In genomic region chr7:89326761-89327160, GRCm38 (mm10) we compare ENCODE assay signal across 21 mouse cellular contexts.
DNase-seq lines count a peak whose midpoint lies in the region; ATAC-seq and TF ChIP-seq lines count a peak whose summit lies in the region.
"Had no signal": no experiment of that assay in that cellular context is flagged by ENCODE, and none has a peak within 500 bp of the region (broad histone marks: within the 10 kb centered on the region; RNA-seq: fewer than 3 reads in every experiment).

No protein-coding gene starts in this region.

- no peak for TF ChIP-seq POLR2A in liver, adult 2 months (IDR thresholded peaks at IDR 0.05; ENCODE audit: extremely low read depth, insufficient read depth, low read length)

- H3K79me2 ChIP-seq in liver, adult 2 months (ENCODE audit: control insufficient read depth, insufficient read depth, low read length): peaks cover 31% of the 10 kb centered on the region

- 11% methylated on average over 4 of the region's 4 CpGs for WGBS in liver, adult 2 months
- 39% methylated on average over 4 of the region's 4 CpGs for WGBS in liver, embryonic 11.5 days

- H3K4me3 ChIP-seq in gastrocnemius, adult 2 months: no peak overlapping the region
- H3K4me3 ChIP-seq in liver, adult 2 months (ENCODE audit: insufficient read depth, low read depth, low read length): no peak overlapping the region
- H3K4me3 ChIP-seq in liver, embryonic 11.5 days (ENCODE audit: low read depth, low read length): no peak overlapping the region
- H3K4me3 ChIP-seq in layer of hippocampus, adult 2 months: no peak overlapping the region
- H3K4me3 ChIP-seq: forebrain, embryonic 10.5 days; heart, embryonic 15.5 days; hindbrain, embryonic 10.5 days; limb, embryonic 15.5 days; neural tube, embryonic 13.5 days had no signal

- no peak overlapping the region for H3K4me2 ChIP-seq in liver, embryonic 11.5 days
- H3K4me2 ChIP-seq: heart, embryonic 15.5 days; limb, embryonic 15.5 days; midbrain, embryonic 11.5 days; neural tube, embryonic 13.5 days had no signal

- intact Hi-C loops in gastrocnemius, adult 2 months (cut with DNase I): no loop called here
- intact Hi-C loops in left cerebral cortex, postnatal 14 days (cut with DNase I): no loop called here

- ATAC-seq in liver, embryonic 11.5 days (replicated peaks; ENCODE audit: low FRiP score): peak; percentile 63
- 0 out of 2 replicates have a peak, but pooled peaks have one; percentile 27 for ATAC-seq in megakaryocyte progenitor cell, adult 5-6 weeks (replicated peaks; ENCODE audit: poor library complexity)
- ATAC-seq: hindbrain, postnatal 0 days had no signal

- no peaks in the 10 kb centered on the region for H3K9me3 ChIP-seq in liver, embryonic 11.5 days (ENCODE audit: control insufficient read depth, low read length)
- H3K9me3 ChIP-seq: heart, embryonic 15.5 days; hindbrain, embryonic 10.5 days; limb, embryonic 15.5 days; neural tube, embryonic 13.5 days had no signal

- H3K9ac ChIP-seq in liver, adult 2 months (ENCODE audit: low read depth, low read length): no peak overlapping the region
- H3K9ac ChIP-seq in liver, embryonic 11.5 days (ENCODE audit: low read depth, low read length): no peak overlapping the region
- H3K9ac ChIP-seq: heart, embryonic 15.5 days; limb, embryonic 15.5 days; neural tube, embryonic 13.5 days had no signal

- peaks cover 20% of the 10 kb centered on the region for H3K4me1 ChIP-seq in liver, adult 2 months (ENCODE audit: control insufficient read depth, insufficient read depth, low read length)
- peaks cover 6% of the 10 kb centered on the region for H3K4me1 ChIP-seq in liver, embryonic 11.5 days (replicated peaks; ENCODE audit: control insufficient read depth, insufficient read depth, low read length)
- H3K4me1 ChIP-seq: forebrain, embryonic 10.5 days; hindbrain, embryonic 10.5 days; neural tube, embryonic 13.5 days had no signal

- TF ChIP-seq CTCF in gastrocnemius, adult 2 months (IDR thresholded peaks at IDR 0.05): no peak
- no peak for TF ChIP-seq CTCF in liver, adult 2 months (IDR thresholded peaks at IDR 0.05; ENCODE audit: low read depth, low read length)
- TF ChIP-seq CTCF in layer of hippocampus, adult 2 months (conservative IDR thresholded peaks at IDR 0.05): no peak

- no peaks in the 10 kb centered on the region for H3K36me3 ChIP-seq in liver, adult 2 months (ENCODE audit: control insufficient read depth, insufficient read depth, low read length)
- H3K36me3 ChIP-seq in liver, embryonic 11.5 days (ENCODE audit: control insufficient read depth, insufficient read depth, low read length): no peaks in the 10 kb centered on the region; the same call in 1 of the 2 replicates
- H3K36me3 ChIP-seq: heart, embryonic 15.5 days; neural tube, embryonic 13.5 days had no signal

- no peak for DNase-seq in gastrocnemius, adult 2 months
- no peak for DNase-seq in gastrocnemius, postnatal 25 days
- peak; percentile 94 for DNase-seq in liver, adult 2 months (ENCODE audit: extremely low read depth, low read depth, low spot score)
- DNase-seq in liver: no peak
- no peak for DNase-seq in liver, embryonic 11.5 days (ENCODE audit: low spot score)
- DNase-seq in layer of hippocampus, adult 2 months (ENCODE audit: low spot score in 2 of 2): no peak
- DNase-seq in left cerebral cortex, postnatal 14 days (ENCODE audit: low spot score in 2 of 2): no peak
- DNase-seq: cerebellum, adult 11 months; cerebellum, postnatal 14 days; layer of hippocampus, postnatal 36 days; right cerebral cortex, adult 18-20 months; thymus, postnatal 25 days had no signal

- peak overlapping the region; percentile 24; the same call in 1 of the 2 replicates for H3K27ac ChIP-seq in gastrocnemius, adult 2 months
- no peak overlapping the region for H3K27ac ChIP-seq in liver, adult 2 months (replicated peaks; ENCODE audit: insufficient read depth, low read depth, low read length)
- H3K27ac ChIP-seq in liver, embryonic 11.5 days (ENCODE audit: low read depth, low read length): no peak overlapping the region
- no peak overlapping the region for H3K27ac ChIP-seq in layer of hippocampus, adult 2 months
- H3K27ac ChIP-seq: forebrain, embryonic 10.5 days; heart, embryonic 15.5 days; hindbrain, embryonic 10.5 days; hindbrain, postnatal 0 days; limb, embryonic 15.5 days; neural tube, embryonic 13.5 days had no signal

- H3K27me3 ChIP-seq in liver, adult 2 months (ENCODE audit: control insufficient read depth, insufficient read depth, low read length): no peaks in the 10 kb centered on the region
- no peaks in the 10 kb centered on the region for H3K27me3 ChIP-seq in liver, embryonic 11.5 days (replicated peaks; ENCODE audit: control insufficient read depth, insufficient read depth, low read length)
- H3K27me3 ChIP-seq: CH12.LX; heart, embryonic 15.5 days; limb, embryonic 15.5 days; neural tube, embryonic 13.5 days had no signal
